Mouse (Mus musculus): ENCODE measurements around the gene Zfp618. TPM values are rescaled to one million over a fixed set of nuclear protein-coding genes. Genes with fewer than 3 reads are reported as not detected.

Zfp618 gene
- polyA plus RNA-seq, 2 experiments: 24.9 to 32.0 TPM

DNA sequence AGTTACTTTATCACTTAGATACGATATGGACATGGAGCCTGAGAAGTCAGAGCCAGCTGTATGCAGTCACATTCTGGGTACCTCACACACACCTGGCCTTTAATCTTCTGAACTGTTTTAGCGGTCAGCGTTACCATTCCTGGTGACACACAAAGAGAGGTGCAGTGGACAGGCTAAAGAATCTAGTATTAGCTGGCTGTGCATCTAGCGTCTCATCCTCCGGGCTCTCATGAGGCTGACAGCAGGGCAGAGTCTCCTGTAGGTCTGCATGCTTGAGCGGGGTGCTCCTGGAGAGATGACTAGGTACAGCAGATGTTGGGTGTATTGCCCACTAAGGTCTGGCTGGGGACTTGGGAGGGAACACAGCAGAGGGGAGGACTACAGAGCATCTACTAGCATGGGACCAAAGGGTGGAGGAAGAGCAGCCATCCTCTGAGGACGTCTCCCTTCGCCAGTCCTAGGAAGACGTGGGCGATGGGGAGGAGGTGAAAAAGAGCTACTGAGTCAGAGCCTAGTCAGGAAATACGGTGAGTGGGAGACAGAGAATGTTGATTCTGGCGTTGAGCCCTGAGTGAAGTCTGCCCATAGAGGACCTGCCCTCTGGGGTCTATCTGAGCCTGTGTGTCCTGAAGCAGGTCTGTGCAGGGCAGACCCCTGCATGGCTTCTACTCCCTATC, 103.3 kb downstream of the Zfp618 start:
- WGBS: 88% methylated on average over 12 of the region's 12 CpGs

DNA sequence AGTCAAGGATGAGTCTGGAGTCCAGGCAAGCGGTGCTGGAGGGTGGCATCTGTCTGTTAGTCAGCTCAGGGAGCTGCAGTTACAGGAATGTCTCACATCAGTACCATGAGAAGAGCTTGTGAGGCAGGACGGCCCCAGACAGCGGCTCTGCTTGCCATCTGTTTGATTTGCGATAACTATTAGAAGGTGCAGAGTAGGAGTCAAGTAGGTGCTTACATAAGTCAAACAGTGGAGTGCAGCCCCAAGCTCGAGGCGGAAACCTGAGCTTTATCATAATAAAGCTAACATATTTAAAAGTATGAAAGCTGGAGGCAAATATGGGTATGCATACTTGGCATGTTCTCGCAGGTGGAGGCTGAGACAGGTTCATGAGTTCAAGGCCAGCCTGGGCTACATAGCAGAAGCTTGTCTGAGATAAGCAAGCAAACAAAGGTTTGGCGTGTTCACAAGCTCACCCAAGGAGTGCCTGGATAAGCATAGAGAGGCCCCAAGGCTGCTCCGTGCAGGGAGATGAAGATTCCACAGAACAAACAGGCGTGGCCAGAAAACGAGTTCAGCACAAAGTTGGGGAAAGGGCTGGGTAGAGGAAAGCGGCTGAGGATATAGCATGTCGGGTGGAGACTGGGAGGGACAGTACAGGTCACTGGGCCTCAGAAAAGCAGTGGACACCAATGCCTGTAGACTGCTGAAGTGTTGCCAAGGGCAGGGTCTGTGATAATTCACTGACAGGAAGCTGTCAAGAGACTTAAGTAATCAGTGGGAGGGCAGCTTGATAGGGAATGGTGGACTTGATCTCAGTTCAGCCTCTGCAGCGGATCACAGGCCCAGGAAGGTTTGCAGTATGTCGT, 106.3 kb downstream of the Zfp618 start:
- Histone ChIP-seq H3K27me3 (ENCODE audit: control insufficient read depth, insufficient read depth, low read length) (no peaks in the 10 kb centered on the region), H3K27ac (replicated peaks; ENCODE audit: low read depth, low read length) (no peak overlapping the region), H3K9ac (ENCODE audit: low read depth, low read length, severe bottlenecking) (no peak overlapping the region), H3K4me3 (replicated peaks; ENCODE audit: low read length) (no peak overlapping the region), H3K36me3 (ENCODE audit: control insufficient read depth, insufficient read depth, low read length) (0 out of 2 replicates have a peak, but pooled peaks cover 10% of the 10 kb centered on the region), H3K4me2 (replicated peaks; ENCODE audit: low read depth, low read length, severe bottlenecking) (no peak overlapping the region), H3K4me1 (ENCODE audit: control insufficient read depth, insufficient read depth, low read length) (peaks cover 17% of the 10 kb centered on the region), H3K9me3 (ENCODE audit: control insufficient read depth, low read length) (no peaks in the 10 kb centered on the region)
- DNase-seq (ENCODE audit: low spot score) (no peak), ATAC-seq (ENCODE audit: low FRiP score, low read depth) (no peak)
- 68% methylated on average over 15 of the region's 15 CpGs for WGBS
- TF ChIP-seq POLR2A (IDR thresholded peaks at IDR 0.05; ENCODE audit: borderline replicate concordance, extremely low read depth, insufficient read depth, insufficient read length): no peak

More for the DNA sequence above, 103.3 kb downstream of the Zfp618 start:
- H3K27ac ChIP-seq (replicated peaks; ENCODE audit: low read depth, low read length): no peak overlapping the region
- ATAC-seq (ENCODE audit: low FRiP score, low read depth) (no peak), DNase-seq (ENCODE audit: low spot score) (no peak)
- H3K9me3 ChIP-seq (ENCODE audit: control insufficient read depth, low read length): no peaks in the 10 kb centered on the region
- 0 out of 2 replicates have a peak, but pooled peaks cover 8% of the 10 kb centered on the region for H3K36me3 ChIP-seq (ENCODE audit: control insufficient read depth, insufficient read depth, low read length)
- no peak overlapping the region for H3K4me2 ChIP-seq (replicated peaks; ENCODE audit: low read depth, low read length, severe bottlenecking)
- H3K4me1 ChIP-seq (ENCODE audit: control insufficient read depth, insufficient read depth, low read length): peaks cover 35% of the 10 kb centered on the region
- no peak overlapping the region for H3K9ac ChIP-seq (ENCODE audit: low read depth, low read length, severe bottlenecking)
- no peaks in the 10 kb centered on the region for H3K27me3 ChIP-seq (ENCODE audit: control insufficient read depth, insufficient read depth, low read length)
- no peak overlapping the region for H3K4me3 ChIP-seq (replicated peaks; ENCODE audit: low read length)
- TF ChIP-seq POLR2A (IDR thresholded peaks at IDR 0.05; ENCODE audit: borderline replicate concordance, extremely low read depth, insufficient read depth, insufficient read length): no peak

DNA sequence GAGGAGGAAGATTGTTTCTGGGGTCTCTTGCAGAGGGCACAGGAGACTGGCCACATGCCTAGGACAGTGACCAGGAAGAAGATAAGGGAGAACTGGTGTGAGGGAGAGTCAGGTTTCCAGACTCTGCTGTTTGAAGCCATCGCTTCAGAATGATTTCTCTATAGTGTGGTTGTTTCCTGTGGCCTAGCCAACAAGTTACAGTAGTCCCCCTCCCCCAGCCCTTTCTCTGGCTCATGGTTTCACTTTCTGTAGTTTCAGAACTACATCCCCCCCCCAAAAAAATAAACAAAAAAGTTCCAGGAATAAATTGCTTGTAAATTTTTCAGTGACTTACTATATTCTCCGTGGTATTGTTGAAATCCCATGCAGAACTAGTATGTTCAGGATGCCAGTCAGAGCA, 107.8 kb downstream of the Zfp618 start:
- peaks cover 6% of the 10 kb centered on the region for H3K4me1 ChIP-seq (ENCODE audit: control insufficient read depth, insufficient read depth, low read length)
- WGBS: 87% methylated on average over 2 of the region's 2 CpGs
- no peak overlapping the region for H3K4me3 ChIP-seq (replicated peaks; ENCODE audit: low read length)
- no peak for TF ChIP-seq POLR2A (IDR thresholded peaks at IDR 0.05; ENCODE audit: borderline replicate concordance, extremely low read depth, insufficient read depth, insufficient read length)
- H3K4me2 ChIP-seq (replicated peaks; ENCODE audit: low read depth, low read length, severe bottlenecking): no peak overlapping the region
- ATAC-seq (ENCODE audit: low FRiP score, low read depth) (no peak), DNase-seq (ENCODE audit: low spot score) (no peak)
- H3K9me3 ChIP-seq (ENCODE audit: control insufficient read depth, low read length): no peaks in the 10 kb centered on the region; the same call in 1 of the 2 replicates
- H3K36me3 ChIP-seq (ENCODE audit: control insufficient read depth, insufficient read depth, low read length): peaks cover 25% of the 10 kb centered on the region; the same call in 1 of the 2 replicates
- no peak overlapping the region for H3K9ac ChIP-seq (ENCODE audit: low read depth, low read length, severe bottlenecking)
- no peaks in the 10 kb centered on the region for H3K27me3 ChIP-seq (ENCODE audit: control insufficient read depth, insufficient read depth, low read length)
- H3K27ac ChIP-seq (replicated peaks; ENCODE audit: low read depth, low read length): no peak overlapping the region; the same call in 1 of the 2 replicates

DNA sequence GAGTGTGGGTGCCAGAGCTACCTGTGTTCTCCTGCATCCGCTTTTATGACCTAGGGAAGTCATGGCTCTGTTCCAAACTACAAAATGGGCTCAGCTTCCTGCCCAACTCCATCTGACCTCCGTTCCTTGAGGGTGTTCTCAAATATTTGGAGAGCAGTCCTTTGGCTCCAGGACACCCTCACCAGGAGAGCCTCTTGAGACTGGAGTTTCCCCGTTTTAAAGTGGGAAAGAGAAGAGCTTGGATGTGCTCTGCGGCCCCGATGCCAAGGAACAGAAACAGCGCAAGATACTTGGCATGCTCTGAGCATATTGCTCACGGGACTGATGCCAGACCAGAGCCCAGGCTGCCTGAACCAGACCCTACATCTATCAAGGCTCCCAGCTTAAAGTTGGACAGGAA, 113.8 kb downstream of the Zfp618 start:
- Histone ChIP-seq H3K27ac (replicated peaks; ENCODE audit: low read depth, low read length) (no peak overlapping the region), H3K4me1 (ENCODE audit: control insufficient read depth, insufficient read depth, low read length) (peaks cover 14% of the 10 kb centered on the region; the same call in 1 of the 2 replicates), H3K9ac (ENCODE audit: low read depth, low read length, severe bottlenecking) (no peak overlapping the region), H3K9me3 (ENCODE audit: control insufficient read depth, low read length) (peaks cover 8% of the 10 kb centered on the region; the same call in 1 of the 2 replicates), H3K4me2 (replicated peaks; ENCODE audit: low read depth, low read length, severe bottlenecking) (no peak overlapping the region), H3K4me3 (replicated peaks; ENCODE audit: low read length) (no peak overlapping the region), H3K27me3 (ENCODE audit: control insufficient read depth, insufficient read depth, low read length) (no peaks in the 10 kb centered on the region), H3K36me3 (ENCODE audit: control insufficient read depth, insufficient read depth, low read length) (peaks cover 64% of the 10 kb centered on the region)
- DNase-seq (ENCODE audit: low spot score) (no peak), ATAC-seq (ENCODE audit: low FRiP score, low read depth) (0 out of 2 replicates have a peak, but pooled peaks have one; percentile 28)
- no peak for TF ChIP-seq POLR2A (IDR thresholded peaks at IDR 0.05; ENCODE audit: borderline replicate concordance, extremely low read depth, insufficient read depth, insufficient read length)
- 76% methylated on average over 7 of the region's 7 CpGs for WGBS

DNA sequence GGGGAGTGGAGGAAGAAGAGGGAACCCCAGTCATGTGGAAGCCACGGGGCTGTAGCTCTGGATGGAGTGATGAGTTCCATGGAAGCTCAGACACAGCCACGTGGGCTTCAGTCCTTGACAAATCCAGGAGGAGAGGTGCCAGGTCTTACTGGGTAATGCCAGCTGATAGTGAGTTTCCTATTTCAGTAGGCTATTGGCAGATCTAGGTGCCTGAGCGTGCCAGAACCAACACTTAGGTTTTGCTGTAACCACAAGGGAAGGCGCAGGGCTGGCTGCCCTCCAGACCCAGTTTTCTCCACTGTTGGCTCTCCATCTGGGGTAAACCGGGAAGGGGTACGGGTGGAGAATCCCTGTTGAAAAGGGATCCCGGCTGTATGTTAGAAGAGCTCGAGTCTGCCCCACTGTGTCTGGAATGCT, 119.1 kb downstream of the Zfp618 start:
- Histone ChIP-seq H3K9ac (ENCODE audit: low read depth, low read length, severe bottlenecking) (no peak overlapping the region), H3K4me2 (replicated peaks; ENCODE audit: low read depth, low read length, severe bottlenecking) (no peak overlapping the region), H3K4me1 (ENCODE audit: control insufficient read depth, insufficient read depth, low read length) (0 out of 2 replicates have a peak, but pooled peaks cover 4% of the 10 kb centered on the region), H3K9me3 (ENCODE audit: control insufficient read depth, low read length) (peaks cover 8% of the 10 kb centered on the region; the same call in 1 of the 2 replicates), H3K36me3 (ENCODE audit: control insufficient read depth, insufficient read depth, low read length) (peaks cover 75% of the 10 kb centered on the region), H3K4me3 (replicated peaks; ENCODE audit: low read length) (no peak overlapping the region), H3K27me3 (ENCODE audit: control insufficient read depth, insufficient read depth, low read length) (no peaks in the 10 kb centered on the region), H3K27ac (replicated peaks; ENCODE audit: low read depth, low read length) (no peak overlapping the region)
- no peak for TF ChIP-seq POLR2A (IDR thresholded peaks at IDR 0.05; ENCODE audit: borderline replicate concordance, extremely low read depth, insufficient read depth, insufficient read length)
- ATAC-seq (ENCODE audit: low FRiP score, low read depth) (peak; percentile 28; the same call in 1 of the 2 replicates), DNase-seq (ENCODE audit: low spot score) (peak; percentile 36)
- WGBS: 79% methylated on average over 8 of the region's 8 CpGs
